Mouse (Mus musculus) ES-E14 (cell line): ENCODE data around the gene Klhl9. TPM values are rescaled to one million over a fixed set of nuclear protein-coding genes. Genes with fewer than 3 reads are reported as not detected.
"Not testable (repeated sequence)": the region's sequence is repeated elsewhere in the genome, so short reads cannot be mapped to it uniquely, and the experiment has no call there.

Source experiments
- DNase-seq: peaks from one replicate; pipeline ENCODE4 v3.0.0-alpha.2; 2013; ENCODE audit warnings: low read depth, low spot score
- H3K27ac ChIP-seq: 2 replicates; pipeline ENCODE4 v1.5.1; 2012; ENCODE audit warnings: low read depth, mild to moderate bottlenecking, low read length, moderate library complexity, mixed read lengths; ENCODE audit not compliant: poor library complexity, insufficient read depth, severe bottlenecking
- H3K36me3 ChIP-seq: 2 replicates; pipeline ENCODE4 v1.6.1; 2012; ENCODE audit warnings: mild to moderate bottlenecking, low read length, moderate library complexity, mixed read lengths; ENCODE audit not compliant: control insufficient read depth, poor library complexity, insufficient read depth, severe bottlenecking
- H3K4me1 ChIP-seq, 2 experiments: fragments of 150-350 bp in 1 of 2; sonication (generic) in 1 of 2; 2 replicates each; pipeline ENCODE4 v1.6.1; 2012; ENCODE audit warnings: low read length in 2 of 2, mild to moderate bottlenecking in 1 of 2, mixed read lengths in 1 of 2; ENCODE audit not compliant: control insufficient read depth in 2 of 2, insufficient read depth in 2 of 2, poor library complexity in 1 of 2
- H3K4me3 ChIP-seq, 2 experiments: fragments of 150-350 bp in 1 of 2; sonication (generic) in 1 of 2; 2 replicates each; pipeline ENCODE4 v1.5.1; 2012; ENCODE audit warnings: low read length in 2 of 2, low read depth in 1 of 2, mild to moderate bottlenecking in 1 of 2, mixed read lengths in 1 of 2; ENCODE audit not compliant: insufficient read depth in 1 of 2, poor library complexity in 1 of 2, severe bottlenecking in 1 of 2
- H3K9ac ChIP-seq: 2 replicates; pipeline ENCODE4 v1.6.1; 2012; ENCODE audit warnings: low read depth, mild to moderate bottlenecking, low read length, mixed read lengths; ENCODE audit not compliant: poor library complexity, insufficient read depth, severe bottlenecking
- H3K9me3 ChIP-seq: fragments of 150-350 bp; sonication (generic); 2 replicates; pipeline ENCODE4 v1.6.1; 2012; ENCODE audit warnings: low read depth, mild to moderate bottlenecking, low read length; ENCODE audit not compliant: control insufficient read depth, insufficient read depth
- CHD2 ChIP-seq: IDR thresholded peaks from 2 replicates; pipeline ENCODE4 v1.6.1; 2014; ENCODE audit warnings: mild to moderate bottlenecking, low read depth, low read length, inconsistent platforms
- HCFC1 ChIP-seq: IDR thresholded peaks from 2 replicates; pipeline ENCODE4 v1.6.1; 2012; ENCODE audit warnings: low read length, inconsistent platforms, borderline replicate concordance; ENCODE audit not compliant: insufficient read depth
- MAFK ChIP-seq: IDR thresholded peaks from 2 replicates; pipeline ENCODE4 v1.6.1; 2014; ENCODE audit warnings: mild to moderate bottlenecking, low read depth, low read length, inconsistent platforms; ENCODE audit not compliant: insufficient read depth
- ZC3H11A ChIP-seq: IDR thresholded peaks from 2 replicates; pipeline ENCODE4 v1.6.1; 2012; ENCODE audit warnings: low read depth, mild to moderate bottlenecking, inconsistent platforms, low read length, borderline replicate concordance
- ZNF384 ChIP-seq: IDR thresholded peaks from 2 replicates; pipeline ENCODE4 v1.6.1; 2012; ENCODE audit warnings: low read depth, low read length, inconsistent platforms
- in situ Hi-C, 2 experiments: fragments of 600-800 bp; cut with MboI; formaldehyde crosslinking; loops; one replicate each; pipeline ENCODE4 v1.15.1; 2025; ENCODE audit warnings: low sequenced_read_pairs in 2 of 2, inconsistent platforms in 1 of 2; ENCODE audit not compliant: unreplicated experiment in 2 of 2
- total RNA-seq: library from RNA; depleted of rRNA; stranded (reverse); fragments of 300-350 nt; gene quantifications from 2 replicates; pipeline ENCODE4 v1.2.3, GENCODE M21; 2012

The Klhl9 gene
- total RNA-seq, 1 experiment, result 31.5 TPM

DNA sequence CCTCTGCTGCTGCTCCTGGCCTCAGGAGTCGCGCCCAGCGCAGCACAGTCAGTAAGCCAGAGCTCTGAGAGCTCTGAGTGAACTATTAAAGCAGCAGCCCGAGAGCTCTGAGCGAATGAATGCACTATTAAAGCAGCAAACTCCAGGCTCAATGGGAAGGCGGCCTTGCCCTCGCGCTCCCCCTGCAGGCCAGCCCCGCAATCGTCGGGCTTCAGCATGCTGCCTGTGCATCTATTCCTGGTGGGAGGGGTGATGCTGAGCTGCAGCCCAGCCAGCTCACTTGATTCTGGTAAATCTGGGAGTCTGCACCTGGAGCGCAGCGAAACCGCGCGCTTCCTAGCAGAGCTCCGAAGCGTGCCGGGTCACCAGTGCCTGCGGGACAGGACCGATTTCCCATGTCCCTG is 35.4 kb upstream of the Klhl9 start:
- DNase-seq, in situ Hi-C loops, H3K36me3 ChIP-seq, H3K4me1 ChIP-seq, H3K9ac ChIP-seq, H3K9me3 ChIP-seq, H3K4me3 ChIP-seq, H3K27ac ChIP-seq: not testable (repeated sequence)

DNA sequence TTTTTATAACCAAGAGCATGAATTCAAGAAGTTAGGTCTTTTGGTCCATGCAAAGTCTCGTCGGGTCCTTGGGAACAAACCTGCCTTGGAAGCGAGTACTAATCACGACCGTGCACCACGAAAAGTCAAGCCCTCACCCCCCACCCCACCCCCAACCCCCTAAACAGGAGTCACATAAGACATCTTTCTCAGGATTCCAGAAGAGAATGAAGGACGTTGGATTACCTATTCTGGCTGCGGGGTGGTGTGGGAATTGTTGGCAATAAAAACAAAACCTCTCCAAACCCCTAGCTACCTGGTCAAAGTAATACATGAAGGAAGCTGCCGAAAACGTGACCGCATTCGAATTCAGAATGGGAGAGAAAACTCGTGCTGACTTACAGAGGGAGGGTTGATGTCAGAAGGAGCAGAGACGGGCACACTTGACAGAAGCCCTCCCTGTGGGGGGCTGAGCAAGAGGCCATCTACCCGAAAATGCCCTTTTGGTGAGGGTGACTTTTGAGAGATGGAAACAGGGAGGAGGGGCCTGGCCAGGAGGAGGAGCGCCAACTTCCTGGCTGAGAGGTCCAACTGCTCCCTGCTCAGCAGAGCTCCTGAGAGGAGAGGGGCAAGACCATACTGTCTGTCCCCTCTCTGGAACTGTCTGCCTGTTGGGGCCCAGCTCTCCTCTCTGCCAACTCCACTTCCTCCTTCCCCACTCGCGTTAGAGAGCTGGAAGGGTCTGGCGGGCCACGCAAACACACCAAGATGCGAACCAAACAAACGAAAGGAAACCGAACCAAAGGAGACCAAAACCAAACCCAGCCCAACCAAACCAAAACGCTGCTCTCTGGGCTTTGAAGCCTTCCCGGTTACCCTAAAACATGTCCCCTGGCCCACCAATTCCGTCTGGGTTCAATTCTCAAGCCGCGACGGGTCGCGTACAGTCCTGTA is 34.6 kb upstream of the Klhl9 start:
- H3K4me1 ChIP-seq, H3K9me3 ChIP-seq, H3K4me3 ChIP-seq, H3K36me3 ChIP-seq, H3K27ac ChIP-seq, DNase-seq, H3K9ac ChIP-seq, in situ Hi-C loops: not testable (repeated sequence)

- not testable (repeated sequence) for H3K9me3 ChIP-seq, H3K27ac ChIP-seq, DNase-seq
These were observed 32.6 kb upstream of the Klhl9 start, which contains the start of gene Gm13271 for GRCm38 (mm10) chr4:88754818-88755340. Gene Gm13271, plus strand, starts transcription at chr4:88754868.

GRCm38 (mm10) chr4:88749926-88750325 is 27.7 kb upstream of the Klhl9 start:
- Histone ChIP-seq H3K9ac (no peak overlapping the region), H3K27ac (no peak overlapping the region), H3K9me3 (no peaks in the 10 kb centered on the region), H3K4me1 (no peaks in the 10 kb centered on the region), H3K36me3 (no peaks in the 10 kb centered on the region), H3K4me3 (no peak overlapping the region)
- TF ChIP-seq CHD2 (no peak), MAFK (no peak), ZNF384 (no peak), ZC3H11A (no peak), HCFC1 (no peak)
- DNase-seq, result no peak
- in situ Hi-C loops, result no loop called here

More at GRCm38 (mm10) chr4:88754818-88755340, 32.6 kb upstream of the Klhl9 start, which contains the start of gene Gm13271:
- H3K36me3 ChIP-seq, H3K4me1 ChIP-seq, H3K9ac ChIP-seq, in situ Hi-C loops, H3K4me3 ChIP-seq: not testable (repeated sequence)

GRCm38 (mm10) chr4:88744207-88744606 is 21.9 kb upstream of the Klhl9 start:
- Histone ChIP-seq H3K4me3 (no peak overlapping the region), H3K9me3 (no peaks in the 10 kb centered on the region), H3K27ac (no peak overlapping the region), H3K36me3 (no peaks in the 10 kb centered on the region), H3K4me1 (no peaks in the 10 kb centered on the region), H3K9ac (no peak overlapping the region)
- in situ Hi-C loops, result no loop called here
- TF ChIP-seq MAFK (no peak), ZC3H11A (no peak), HCFC1 (no peak), ZNF384 (no peak), CHD2 (no peak)
- DNase-seq, result no peak
